Mouse (Mus musculus): ENCODE measurements at regions not wholly inside any gene's neighbourhood (a gene's known extent, or its start where the extent isn't known, plus 50 kb on each side); places are given as distances from the start of the nearest gene placed in this dataset.

DNA sequence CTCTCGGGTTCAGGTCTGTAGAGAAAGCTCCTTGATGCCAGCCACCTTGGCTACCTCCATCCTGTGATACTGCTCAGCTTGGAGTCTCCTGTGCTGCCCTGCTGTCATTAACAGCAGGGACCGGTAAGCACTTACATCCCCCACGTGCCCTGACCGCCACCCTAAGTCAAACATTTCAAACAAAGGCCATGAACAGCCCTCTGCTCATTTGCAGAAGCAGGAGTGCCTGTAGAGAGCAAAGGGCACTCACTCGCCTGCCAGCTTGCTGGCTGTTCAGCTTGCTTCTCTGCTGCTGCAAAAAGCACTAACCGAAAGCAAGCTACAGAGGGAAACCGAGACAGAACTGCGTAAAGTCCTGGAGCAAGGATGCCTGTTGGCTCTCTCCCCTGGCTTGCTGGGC lies 61.8 kb upstream of the Thy1 start:
- DNase-seq (ENCODE audit: low spot score in 2 of 2) = no peak

GRCm38 (mm10) chr9:43982359-43982889 lies 60.8 kb upstream of the Thy1 start:
- DNase-seq (ENCODE audit: low spot score in 2 of 2) = peak in 1 of 2 experiments; percentile 20

DNA sequence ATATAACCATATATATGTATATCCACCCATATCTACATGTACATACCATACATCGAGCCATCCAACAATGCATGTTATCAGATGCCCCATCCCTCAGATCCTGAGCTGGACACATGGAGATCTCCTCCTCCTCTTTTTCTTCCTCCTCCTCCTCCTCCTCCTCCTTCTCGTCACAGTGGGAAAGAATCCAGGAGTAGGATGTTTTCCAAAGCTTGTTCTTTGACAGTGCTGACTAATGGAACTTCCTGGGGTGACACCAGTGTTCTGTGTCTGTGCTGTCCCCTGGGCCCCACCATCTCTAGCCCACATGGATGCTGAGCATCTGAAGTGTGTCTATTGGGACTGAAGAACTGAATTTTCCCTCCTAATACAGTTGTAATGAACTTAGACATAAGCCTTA lies 60.0 kb upstream of the Thy1 start:
- no peak for DNase-seq (ENCODE audit: low spot score in 2 of 2)

GRCm38 (mm10) chr9:43984181-43985062 lies 58.8 kb upstream of the Thy1 start:
- peak; percentile 72 to 79 for DNase-seq (ENCODE audit: low spot score in 2 of 2)

DNA sequence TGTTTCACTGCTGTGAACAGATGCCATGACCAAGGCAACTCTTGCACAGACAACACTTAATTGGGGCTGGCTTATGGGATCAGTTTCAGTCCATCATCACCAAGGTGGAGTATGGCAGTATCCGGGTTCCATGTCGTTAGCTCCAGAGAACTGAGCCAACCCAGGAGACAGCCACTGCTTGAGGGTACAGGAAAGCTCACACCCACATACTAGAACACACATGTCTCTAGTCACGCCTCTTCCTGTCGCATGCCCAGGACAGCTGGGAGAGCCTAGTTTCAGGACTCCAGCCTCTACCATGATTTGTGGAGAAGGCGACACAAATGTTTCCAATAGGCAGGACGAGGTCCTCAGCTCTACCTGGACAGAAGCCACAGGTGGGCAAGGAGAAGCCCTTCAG lies 55.2 kb upstream of the Thy1 start:
- no peak for DNase-seq (ENCODE audit: low spot score in 2 of 2)

- no peak for DNase-seq (ENCODE audit: low spot score in 2 of 2)
Observed at GRCm38 (mm10) chr9:43988981-43989860, 54.0 kb upstream of the Thy1 start.

DNA sequence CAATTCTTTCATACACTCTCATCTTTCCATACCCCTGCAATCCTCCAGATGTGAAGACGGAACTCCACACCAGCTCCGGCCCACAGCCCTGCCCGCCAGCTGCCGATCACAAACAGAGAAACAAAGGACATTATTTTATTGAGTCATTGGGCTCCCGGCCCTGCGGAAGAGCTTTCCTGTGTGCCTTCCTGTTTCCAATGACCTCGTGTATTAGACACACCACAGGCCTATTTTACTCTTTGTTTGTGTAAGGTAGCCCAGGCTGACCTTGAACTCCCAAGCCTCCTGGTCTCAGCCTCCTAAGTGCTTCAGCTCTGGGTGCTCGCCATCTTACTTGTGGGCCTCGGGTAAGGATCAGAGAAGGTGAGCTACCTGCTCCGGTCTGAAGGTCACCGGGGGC lies 53.1 kb upstream of the Thy1 start:
- no peak for DNase-seq (ENCODE audit: low spot score in 2 of 2)

DNA sequence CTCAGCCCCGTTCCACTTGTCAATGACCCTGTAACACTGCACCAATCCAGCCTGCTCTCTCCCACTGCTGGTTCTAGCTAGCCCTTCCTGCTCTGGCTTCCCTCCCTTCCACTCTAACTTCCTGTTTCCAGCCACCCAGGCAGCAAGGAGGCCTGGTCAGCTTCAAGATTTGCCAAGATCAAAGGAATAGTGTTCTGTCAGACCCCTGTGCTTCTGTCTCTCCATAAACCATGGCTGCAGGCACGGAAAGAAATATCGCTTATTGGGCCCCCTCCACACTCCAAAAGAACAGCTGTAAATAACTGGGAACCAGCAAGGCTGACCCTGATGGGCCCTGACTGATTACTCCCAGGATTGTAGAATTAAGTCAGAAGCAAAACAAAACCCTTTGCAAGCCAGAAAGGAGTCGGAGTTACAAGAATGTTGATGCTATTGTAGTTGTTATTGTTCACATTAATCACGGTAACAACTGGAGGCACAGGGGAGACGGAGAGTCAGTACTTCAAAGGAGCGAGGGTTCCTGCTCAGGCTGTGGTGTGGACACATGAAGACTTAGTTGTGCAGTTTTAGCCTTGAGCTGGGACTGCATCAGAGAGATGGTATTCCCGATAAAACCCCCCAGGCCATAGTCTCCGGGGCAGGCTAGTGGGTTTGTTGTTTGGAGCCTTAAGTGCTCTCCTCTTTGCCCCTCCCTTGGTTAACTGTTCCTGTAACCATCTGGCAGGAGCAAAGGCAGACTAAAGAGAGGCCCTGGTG lies 49.8 kb upstream of the Thy1 start:
- DNase-seq (ENCODE audit: low spot score in 2 of 2) = no peak
